Mouse (Mus musculus): ENCODE data around the gene Fmnl1. TPM values are rescaled to one million over a fixed set of nuclear protein-coding genes. Genes with fewer than 3 reads are reported as not detected.

The Fmnl1 gene
- polyA plus RNA-seq, 1 experiment from 2014 or later, result 56.9 TPM

- DNase-seq (ENCODE audit: low spot score), result no peak
Measured at GRCm38 (mm10) chr11:103181349-103181748, 10.4 kb downstream of the Fmnl1 start.

GRCm38 (mm10) chr11:103181911-103182310 lies 11.0 kb downstream of the Fmnl1 start:
- DNase-seq (ENCODE audit: low spot score), result no peak

- peak; percentile 54 for DNase-seq (ENCODE audit: low spot score)
Measured at GRCm38 (mm10) chr11:103184891-103185290, 14.0 kb downstream of the Fmnl1 start.

- no peak for DNase-seq (ENCODE audit: low spot score)
Measured at GRCm38 (mm10) chr11:103192230-103192955, 21.5 kb downstream of the Fmnl1 start.

GRCm38 (mm10) chr11:103192956-103193824 lies 22.3 kb downstream of the Fmnl1 start:
- DNase-seq (ENCODE audit: low spot score), result no peak

- no peak for DNase-seq (ENCODE audit: low spot score)
Measured at GRCm38 (mm10) chr11:103193825-103194168, 22.9 kb downstream of the Fmnl1 start.

- DNase-seq (ENCODE audit: low spot score), result no peak
Measured at GRCm38 (mm10) chr11:103195236-103195635, 24.3 kb downstream of the Fmnl1 start.

GRCm38 (mm10) chr11:103195656-103196055 lies 24.7 kb downstream of the Fmnl1 start:
- no peak for DNase-seq (ENCODE audit: low spot score)

GRCm38 (mm10) chr11:103197340-103197739 lies 26.4 kb downstream of the Fmnl1 start:
- DNase-seq (ENCODE audit: low spot score), result no peak

- no peak for DNase-seq (ENCODE audit: low spot score)
Measured at GRCm38 (mm10) chr11:103198339-103198738, 27.4 kb downstream of the Fmnl1 start.

GRCm38 (mm10) chr11:103198911-103199803 lies 28.2 kb downstream of the Fmnl1 start:
- no peak for DNase-seq (ENCODE audit: low spot score)

- no peak for DNase-seq (ENCODE audit: low spot score)
Measured at GRCm38 (mm10) chr11:103201664-103202063, 30.8 kb downstream of the Fmnl1 start.

- no peak for DNase-seq (ENCODE audit: low spot score)
Measured at GRCm38 (mm10) chr11:103202376-103202775, 31.5 kb downstream of the Fmnl1 start.

GRCm38 (mm10) chr11:103206203-103206602 lies 35.3 kb downstream of the Fmnl1 start:
- DNase-seq (ENCODE audit: low spot score), result no peak

- DNase-seq (ENCODE audit: low spot score), result no peak
Measured at GRCm38 (mm10) chr11:103208458-103208857, 37.6 kb downstream of the Fmnl1 start, which contains the start of gene 1700023F06Rik. Gene 1700023F06Rik, minus strand, starts transcription at chr11:103208558.

- no peak for DNase-seq (ENCODE audit: low spot score)
Measured at GRCm38 (mm10) chr11:103210291-103210690, 39.4 kb downstream of the Fmnl1 start.

- no peak for DNase-seq (ENCODE audit: low spot score)
Measured at GRCm38 (mm10) chr11:103213712-103214111, 42.8 kb downstream of the Fmnl1 start.

GRCm38 (mm10) chr11:103215355-103215754 lies 44.4 kb downstream of the Fmnl1 start:
- DNase-seq (ENCODE audit: low spot score), result no peak

GRCm38 (mm10) chr11:103217790-103218516 lies 47.0 kb downstream of the Fmnl1 start, which contains the start of gene Spata32:
Gene Spata32, minus strand, starts transcription at chr11:103218432.
- DNase-seq (ENCODE audit: low spot score), result peak; percentile 85

- no peak for DNase-seq (ENCODE audit: low spot score)
Measured at GRCm38 (mm10) chr11:103218517-103218901, 47.6 kb downstream of the Fmnl1 start.

- DNase-seq (ENCODE audit: low spot score), result no peak
Measured at GRCm38 (mm10) chr11:103219259-103219658, 48.4 kb downstream of the Fmnl1 start.

Data from thymus, postnatal 0 days (tissue).